In genomic region chr9:107301554-107302331, GRCm38 (mm10) we compare ENCODE assay signal across 14 mouse cellular contexts. TPM values are rescaled to one million over a fixed set of nuclear protein-coding genes. Genes with fewer than 3 reads are reported as not detected.
DNase-seq lines count a peak whose midpoint lies in the region; ATAC-seq and TF ChIP-seq lines count a peak whose summit lies in the region.
"Had no signal": no experiment of that assay in that cellular context is flagged by ENCODE, and none has a peak within 500 bp of the region (broad histone marks: within the 10 kb centered on the region; RNA-seq: fewer than 3 reads in every experiment).

No protein-coding gene starts in this region.

- H3K27ac ChIP-seq in gastrocnemius, adult 2 months = peak overlapping the region; percentile 40
- 0 out of 2 replicates have a peak overlapping the region, but pooled peaks have one; percentile 5 for H3K27ac ChIP-seq in kidney, postnatal 0 days
- H3K27ac ChIP-seq in liver, embryonic 12.5 days = peak overlapping the region; percentile 55; the same call in 1 of the 2 replicates
- H3K27ac ChIP-seq: embryonic facial prominence, embryonic 15.5 days; hindbrain, embryonic 10.5 days; liver, embryonic 15.5 days had no signal

- no peaks in the 10 kb centered on the region for H3K9me3 ChIP-seq in kidney, postnatal 0 days (replicated peaks; ENCODE audit: low read length)
- H3K9me3 ChIP-seq in liver, embryonic 12.5 days (replicated peaks) = no peaks in the 10 kb centered on the region
- H3K9me3 ChIP-seq: embryonic facial prominence, embryonic 15.5 days; hindbrain, embryonic 10.5 days; liver, embryonic 15.5 days had no signal

- ATAC-seq in kidney, postnatal 0 days (replicated peaks; ENCODE audit: low FRiP score, low read depth) = no peak
- no peak for ATAC-seq in liver, embryonic 12.5 days
- no peak for ATAC-seq in erythroblast, adult 5-6 weeks (replicated peaks; ENCODE audit: low FRiP score, poor library complexity, severe bottlenecking)
- ATAC-seq: forebrain, embryonic 14.5 days had no signal

- no peaks in the 10 kb centered on the region for H3K27me3 ChIP-seq in kidney, postnatal 0 days (ENCODE audit: insufficient read depth, low read length)
- H3K27me3 ChIP-seq in liver, embryonic 12.5 days (replicated peaks) = 0 out of 2 replicates have a peak, but pooled peaks cover 4% of the 10 kb centered on the region
- H3K27me3 ChIP-seq: embryonic facial prominence, embryonic 15.5 days; liver, embryonic 15.5 days had no signal

- no peak overlapping the region for H3K4me3 ChIP-seq in gastrocnemius, adult 2 months
- no peak overlapping the region for H3K4me3 ChIP-seq in kidney, postnatal 0 days (replicated peaks; ENCODE audit: low read depth, low read length)
- H3K4me3 ChIP-seq in liver, embryonic 12.5 days = no peak overlapping the region
- H3K4me3 ChIP-seq: embryonic facial prominence, embryonic 15.5 days; hindbrain, embryonic 10.5 days; liver, embryonic 15.5 days had no signal

- WGBS in kidney, postnatal 0 days = 78% methylated on average over 17 of the region's 17 CpGs
- WGBS in liver, embryonic 12.5 days (ENCODE audit: insufficient replicate concordance) = 59% methylated on average over 17 of the region's 17 CpGs

- intact Hi-C loops in gastrocnemius, adult 2 months (cut with DNase I) = no loop called here
- intact Hi-C loops in gastrocnemius, postnatal 14 days (cut with DNase I; ENCODE audit: low total_unique reads) = no loop called here

- DNase-seq in gastrocnemius, adult 2 months = no peak
- DNase-seq in gastrocnemius, postnatal 14 days = no peak
- DNase-seq in kidney, postnatal 0 days (ENCODE audit: low spot score) = no peak
- no peak for DNase-seq in kidney, postnatal 25 days
- DNase-seq in lung, postnatal 14 days = peak; percentile 39
- DNase-seq in adrenal gland, adult 8-10 months = no peak
- DNase-seq: gastrocnemius, postnatal 10 days; midbrain, embryonic 14.5 days had no signal

- peaks cover 17% of the 10 kb centered on the region for H3K4me1 ChIP-seq in kidney, postnatal 0 days (replicated peaks; ENCODE audit: insufficient read depth, low read length)
- H3K4me1 ChIP-seq in liver, embryonic 12.5 days = peaks cover 98% of the 10 kb centered on the region

- no peak for TF ChIP-seq CTCF in gastrocnemius, adult 2 months (IDR thresholded peaks at IDR 0.05)
- no peak for TF ChIP-seq CTCF in kidney, postnatal 0 days (IDR thresholded peaks at IDR 0.05; ENCODE audit: low read depth)

- peaks cover 23% of the 10 kb centered on the region; the same call in 1 of the 2 replicates for H3K36me3 ChIP-seq in kidney, postnatal 0 days (ENCODE audit: insufficient read depth, low read length)
- H3K36me3 ChIP-seq in liver, embryonic 12.5 days = peaks cover 39% of the 10 kb centered on the region

- H3K9ac ChIP-seq in kidney, postnatal 0 days (ENCODE audit: low read depth, low read length) = no peak overlapping the region
- 0 out of 2 replicates have a peak overlapping the region, but pooled peaks have one; percentile 1 for H3K9ac ChIP-seq in liver, embryonic 12.5 days
- H3K9ac ChIP-seq: embryonic facial prominence, embryonic 15.5 days; liver, embryonic 15.5 days had no signal

- H3K4me2 ChIP-seq in kidney, postnatal 0 days (ENCODE audit: low read length) = no peak overlapping the region
- peak overlapping the region; percentile 37 for H3K4me2 ChIP-seq in liver, embryonic 12.5 days
- H3K4me2 ChIP-seq: embryonic facial prominence, embryonic 15.5 days; liver, embryonic 15.5 days had no signal

RNA-seq across cellular contexts. Expression of gene Cish, which starts 5.9 kb away (rescaled TPM):
- total RNA-seq in gastrocnemius, adult 2 months (2021) = 100 to 1,000 TPM in 1 of 2 experiments, 10 to 100 TPM in 1; 25.7 to 113 TPM
- total RNA-seq in gastrocnemius, postnatal 14 days (2021) = 10 to 100 TPM; 17.2 to 23.8 TPM
- polyA plus RNA-seq in kidney, postnatal 0 days (2015; fragmentation: Nextera tagmentation; extraction: Ambion mirVana) = 26.2 and 30.5 TPM in 2 replicates
- 16.2 and 18.1 TPM in 2 replicates for polyA plus RNA-seq in liver, embryonic 12.5 days (2016; fragmentation: Nextera tagmentation; extraction: Ambion mirVana)
- 10 to 100 TPM in 1 of 4 experiments, 1 to 10 TPM in 3; 4.1 to 62.8 (median 6.5) TPM for total RNA-seq in adrenal gland, adult 8-10 months (2022)
- total RNA-seq in erythroblast, adult 5-6 weeks (2015; ENCODE audit: low replicate concordance) = 2.1 and 7.9 TPM in 2 replicates
- total RNA-seq in erythroblast, adult 5-6 weeks (2017; ENCODE audit: low replicate concordance) = 2.0 and 4.7 TPM in 2 replicates

RNA-seq across cellular contexts. Expression of gene Mapkapk3, which starts 12.1 kb away (rescaled TPM):
- total RNA-seq in gastrocnemius, adult 2 months (2021) = 10 to 100 TPM; 32.6 to 48.1 TPM
- total RNA-seq in gastrocnemius, postnatal 14 days (2021) = 10 to 100 TPM; 14.6 to 15.9 TPM
- 13.4 and 14.0 TPM in 2 replicates for polyA plus RNA-seq in kidney, postnatal 0 days (2015; fragmentation: Nextera tagmentation; extraction: Ambion mirVana)
- 12.5 and 13.2 TPM in 2 replicates for polyA plus RNA-seq in liver, embryonic 12.5 days (2016; fragmentation: Nextera tagmentation; extraction: Ambion mirVana)
- 10 to 100 TPM; 32.7 to 41.4 (median 34.9) TPM for total RNA-seq in adrenal gland, adult 8-10 months (2022)
- total RNA-seq in erythroblast, adult 5-6 weeks (2015; ENCODE audit: low replicate concordance) = 10.8 and 25.3 TPM in 2 replicates
- total RNA-seq in erythroblast, adult 5-6 weeks (2017; ENCODE audit: low replicate concordance) = 25.1 and 41.4 TPM in 2 replicates

RNA-seq across cellular contexts. Expression of gene Hemk1, which starts 36.4 kb away (rescaled TPM):
- total RNA-seq in gastrocnemius, adult 2 months (2021) = 10 to 100 TPM; 11.6 to 14.4 TPM
- 10 to 100 TPM; 12.0 to 13.2 TPM for total RNA-seq in gastrocnemius, postnatal 14 days (2021)
- polyA plus RNA-seq in kidney, postnatal 0 days (2015; fragmentation: Nextera tagmentation; extraction: Ambion mirVana) = 10.1 and 11.5 TPM in 2 replicates
- polyA plus RNA-seq in liver, embryonic 12.5 days (2016; fragmentation: Nextera tagmentation; extraction: Ambion mirVana) = 4.9 and 5.0 TPM in 2 replicates
- 10 to 100 TPM; 11.6 to 19.6 (median 17.9) TPM for total RNA-seq in adrenal gland, adult 8-10 months (2022)
- 2.7 TPM in 1 of 2 replicates, not detected in the other for total RNA-seq in erythroblast, adult 5-6 weeks (2015; ENCODE audit: low replicate concordance)
- 0.94 and 5.2 TPM in 2 replicates for total RNA-seq in erythroblast, adult 5-6 weeks (2017; ENCODE audit: low replicate concordance)

RNA-seq across cellular contexts. Expression of gene 6430571L13Rik, which starts 38.7 kb away (rescaled TPM):
- total RNA-seq in gastrocnemius, adult 2 months (2021) = 10 to 100 TPM; 37.9 to 49.6 TPM
- 10 to 100 TPM; 41.9 to 49.8 TPM for total RNA-seq in gastrocnemius, postnatal 14 days (2021)
- polyA plus RNA-seq in kidney, postnatal 0 days (2015; fragmentation: Nextera tagmentation; extraction: Ambion mirVana) = 2.0 and 2.2 TPM in 2 replicates
- polyA plus RNA-seq in liver, embryonic 12.5 days (2016; fragmentation: Nextera tagmentation; extraction: Ambion mirVana) = 0.06 and 0.10 TPM in 2 replicates
- 1 to 10 TPM; 1.0 to 1.6 (median 1.3) TPM for total RNA-seq in adrenal gland, adult 8-10 months (2022)
- total RNA-seq in erythroblast, adult 5-6 weeks (2015; ENCODE audit: low replicate concordance) = not detected in 2 replicates
- not detected in 2 replicates for total RNA-seq in erythroblast, adult 5-6 weeks (2017; ENCODE audit: low replicate concordance)

Comparison
In these comparisons a context has a peak if more than half of its experiments do, and no peak if none do; other contexts are left out.
1. H3K27ac ChIP-seq: peak in every context shown above with its lines; median percentile 55 in liver, embryonic 12.5 days; 40 in gastrocnemius, adult 2 months; 5 in kidney, postnatal 0 days.